Mouse (Mus musculus) embryo, embryonic 9.5 days (tissue): ENCODE results near the gene A930002H24Rik.
"Not testable (repeated sequence)": the region's sequence is repeated elsewhere in the genome, so short reads cannot be mapped to it uniquely, and the experiment has no call there.

ENCODE experiments used
- DNase-seq: peaks from one replicate; pipeline ENCODE4 v3.0.0-alpha.2; 2017; ENCODE audit errors: extremely low spot score

Gene A930002H24Rik

GRCm38 (mm10) chr17:63863647-63864149 lies at the start of gene A930002H24Rik:
TSS of gene A930002H24Rik (minus strand) at chr17:63863791.
- DNase-seq, result peak; percentile 98

- DNase-seq, result no peak
Observed at GRCm38 (mm10) chr17:63909297-63909696, 45.7 kb upstream of the A930002H24Rik start.

- no peak for DNase-seq
Observed at GRCm38 (mm10) chr17:63897050-63897449, 33.5 kb upstream of the A930002H24Rik start.

GRCm38 (mm10) chr17:63895829-63896228 lies 32.2 kb upstream of the A930002H24Rik start:
- DNase-seq, result no peak

GRCm38 (mm10) chr17:63890611-63891010 lies 27.0 kb upstream of the A930002H24Rik start:
- no peak for DNase-seq

GRCm38 (mm10) chr17:63886988-63887387 lies 23.4 kb upstream of the A930002H24Rik start:
- no peak for DNase-seq

- DNase-seq, result no peak
Observed at GRCm38 (mm10) chr17:63880009-63880408, 16.4 kb upstream of the A930002H24Rik start.

- no peak for DNase-seq
Observed at GRCm38 (mm10) chr17:63878889-63879288, 15.3 kb upstream of the A930002H24Rik start.

- no peak for DNase-seq
Observed at GRCm38 (mm10) chr17:63871773-63872172, 8.2 kb upstream of the A930002H24Rik start.

- DNase-seq, result no peak
Observed at GRCm38 (mm10) chr17:63864171-63864571, 580 bp upstream of the A930002H24Rik start.

- no peak for DNase-seq
Observed at GRCm38 (mm10) chr17:63863012-63863630, 470 bp downstream of the A930002H24Rik start, which contains the start of gene Fer. TSS of gene Fer (plus strand) at chr17:63863062.

- no peak for DNase-seq
Observed at GRCm38 (mm10) chr17:63862399-63862798, 1.2 kb downstream of the A930002H24Rik start.

GRCm38 (mm10) chr17:63860988-63861387 lies 2.6 kb downstream of the A930002H24Rik start:
- DNase-seq, result no peak

- DNase-seq, result no peak
Observed at GRCm38 (mm10) chr17:63857023-63857544, 6.5 kb downstream of the A930002H24Rik start.

- DNase-seq, result no peak
Observed at GRCm38 (mm10) chr17:63850016-63850415, 13.6 kb downstream of the A930002H24Rik start.

- peak; percentile 90 for DNase-seq
Observed at GRCm38 (mm10) chr17:63849566-63849965, 14.0 kb downstream of the A930002H24Rik start.

- DNase-seq, result no peak
Observed at GRCm38 (mm10) chr17:63849151-63849550, 14.4 kb downstream of the A930002H24Rik start.

- not testable (repeated sequence) for DNase-seq
Observed at GRCm38 (mm10) chr17:63845766-63846165, 17.8 kb downstream of the A930002H24Rik start.

GRCm38 (mm10) chr17:63844936-63845335 lies 18.7 kb downstream of the A930002H24Rik start:
- no peak for DNase-seq

GRCm38 (mm10) chr17:63842226-63842625 lies 21.4 kb downstream of the A930002H24Rik start:
- no peak for DNase-seq

- no peak for DNase-seq
Observed at GRCm38 (mm10) chr17:63839636-63840269, 23.8 kb downstream of the A930002H24Rik start.

- no peak for DNase-seq
Observed at GRCm38 (mm10) chr17:63838144-63838543, 25.4 kb downstream of the A930002H24Rik start.

- DNase-seq, result no peak
Observed at GRCm38 (mm10) chr17:63836641-63837040, 26.9 kb downstream of the A930002H24Rik start.
